Mouse (Mus musculus) bone marrow, adult 2 months (tissue): ENCODE results near the gene Tnik.

ENCODE experiments used
- CTCF ChIP-seq: fragments of 200-500 bp; IDR thresholded peaks from 2 replicates; pipeline ENCODE4 v1.5.1; 2011; ENCODE audit warnings: low read length, control low read depth; ENCODE audit not compliant: control insufficient read depth, insufficient read depth
- POLR2A ChIP-seq: fragments of 200-500 bp; IDR thresholded peaks from 2 replicates; pipeline ENCODE4 v1.6.1; 2011; ENCODE audit warnings: low read depth, mild to moderate bottlenecking, control low read depth, low read length, borderline replicate concordance; ENCODE audit not compliant: control insufficient read depth

DNA sequence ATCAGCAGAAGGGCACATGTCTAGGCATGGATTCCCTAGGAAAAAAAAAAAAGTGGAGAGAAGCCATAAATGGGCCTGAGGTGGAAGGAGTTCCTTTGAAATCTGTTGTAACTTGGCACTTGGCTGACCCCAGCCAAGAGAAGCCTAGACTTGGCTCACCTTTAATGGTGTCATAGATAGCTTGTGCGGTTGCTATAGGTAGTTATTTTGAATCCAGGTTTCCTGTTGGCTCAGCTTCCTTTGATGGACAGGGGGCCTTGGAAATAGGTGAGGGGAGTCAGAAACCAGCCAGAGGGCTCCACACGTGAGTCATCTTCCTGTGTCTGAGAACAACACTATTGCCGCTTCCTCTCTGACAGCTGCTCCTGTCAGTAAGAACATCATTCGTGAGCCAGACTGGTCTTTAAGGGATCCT lies 204.9 kb downstream of the Tnik start:
- no peak for TF ChIP-seq CTCF
- TF ChIP-seq POLR2A = no peak
